Mouse (Mus musculus) G1E (cell line): Measurements from ENCODE around the gene Itga11. TPM values are rescaled to one million over a fixed set of nuclear protein-coding genes. Genes with fewer than 3 reads are reported as not detected.
"Not testable (repeated sequence)": the region's sequence is repeated elsewhere in the genome, so short reads cannot be mapped to it uniquely, and the experiment has no call there.

Experiments
- ATAC-seq: 2 replicates; pipeline ENCODE4 v1.8.0; 2016; ENCODE audit warnings: mild to moderate bottlenecking; ENCODE audit not compliant: insufficient number of reproducible peaks, poor library complexity, low FRiP score, severe bottlenecking; ENCODE audit errors: extremely low read depth
- DNase-seq: peaks from one replicate; pipeline ENCODE4 v3.0.0; 2012; ENCODE audit warnings: low spot score
- H3K27me3 ChIP-seq: 2 replicates; pipeline ENCODE4 v1.6.1; 2012; ENCODE audit warnings: mild to moderate bottlenecking, low read length, inconsistent platforms; ENCODE audit not compliant: insufficient read depth
- H3K36me3 ChIP-seq: replicated peaks from 2 replicates; pipeline ENCODE3; 2012; ENCODE audit warnings: mild to moderate bottlenecking, inconsistent platforms
- H3K4me1 ChIP-seq: 2 replicates; pipeline ENCODE4 v1.6.1; 2012; ENCODE audit warnings: low read depth, low read length, inconsistent platforms, mixed read lengths; ENCODE audit not compliant: insufficient read depth
- H3K4me3 ChIP-seq: 2 replicates; pipeline ENCODE4 v1.5.1; 2012; ENCODE audit warnings: low read depth, mild to moderate bottlenecking, inconsistent platforms, low read length, moderate library complexity, mixed read lengths
- H3K9me3 ChIP-seq: replicated peaks from 2 replicates; pipeline ENCODE4 v1.6.1; 2012; ENCODE audit warnings: inconsistent platforms
- CTCF ChIP-seq: IDR thresholded peaks from 2 replicates; pipeline ENCODE4 v1.5.1; 2012; ENCODE audit warnings: low read depth, low read length, inconsistent platforms, mixed read lengths
- GATA1 ChIP-seq: IDR thresholded peaks from 2 replicates; pipeline ENCODE4 v1.6.1; 2012; ENCODE audit warnings: borderline replicate concordance, low read length, inconsistent platforms, mixed read lengths
- GATA2 ChIP-seq: IDR thresholded peaks from 2 replicates; pipeline ENCODE4 v1.6.1; 2012; ENCODE audit warnings: low read depth, low read length, inconsistent platforms, borderline replicate concordance
- POLR2AphosphoS5 ChIP-seq: IDR thresholded peaks from 2 replicates; pipeline ENCODE4 v1.6.1; 2012; ENCODE audit warnings: low read depth, low read length, inconsistent platforms; ENCODE audit not compliant: insufficient replicate concordance
- TAL1 ChIP-seq: conservative IDR thresholded peaks from 2 replicates; pipeline ENCODE4 v1.6.1; 2012; ENCODE audit warnings: low read depth, low read length, inconsistent platforms, mixed read lengths
- polyA plus RNA-seq: library from polyadenylated mRNA; stranded (reverse); fragments of >175 nt; gene quantifications from 2 replicates; pipeline ENCODE4 v1.2.3, GENCODE M21; 2012
- total RNA-seq, 2 experiments: library from RNA; stranded (forward) in 1 of 2; stranded (reverse) in 1 of 2; fragments of 200-1000 nt in 1 of 2; fragments of >200 nt in 1 of 2; fragmentation: Nextera tagmentation in 1 of 2; gene quantifications; 2 replicates each; pipeline ENCODE4 v1.2.3; 2014 to 2017

Itga11 gene
- total and polyA plus RNA-seq, 3 experiments = not detected

DNA sequence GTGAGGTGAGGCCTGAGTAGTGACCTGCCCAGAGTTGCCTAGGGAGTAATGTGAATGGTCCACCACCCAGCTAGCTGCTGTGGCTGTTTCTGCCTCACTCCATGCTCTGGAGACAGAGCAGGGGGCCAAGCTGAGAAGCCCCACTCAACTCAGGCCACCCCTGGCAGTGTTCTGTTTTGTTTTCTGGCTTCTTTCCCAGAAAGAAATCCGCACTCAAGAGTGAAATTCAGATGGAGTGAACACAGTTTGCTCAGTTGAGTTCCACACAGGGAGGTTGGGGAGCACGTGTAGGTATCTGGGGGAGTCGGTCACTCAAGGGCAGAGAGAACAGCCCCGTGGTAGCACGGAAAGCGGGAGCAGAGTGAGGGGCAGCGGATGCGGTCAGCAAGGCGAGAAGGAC is 101.1 kb downstream of the Itga11 start:
- no peaks in the 10 kb centered on the region for H3K27me3 ChIP-seq
- no peak overlapping the region for H3K4me3 ChIP-seq
- peaks cover 44% of the 10 kb centered on the region for H3K4me1 ChIP-seq
- no peak for ATAC-seq
- no peak for TF ChIP-seq POLR2AphosphoS5
- TF ChIP-seq TAL1 = no peak
- no peak for TF ChIP-seq GATA2
- TF ChIP-seq GATA1 = no peak
- TF ChIP-seq CTCF = no peak
- DNase-seq = no peak
- peaks cover 14% of the 10 kb centered on the region for H3K36me3 ChIP-seq
- no peaks in the 10 kb centered on the region for H3K9me3 ChIP-seq

GRCm38 (mm10) chr9:62781965-62782364 is 104.3 kb downstream of the Itga11 start:
- H3K27me3 ChIP-seq = no peaks in the 10 kb centered on the region
- no peak for DNase-seq

GRCm38 (mm10) chr9:62782976-62783781 is 105.6 kb downstream of the Itga11 start:
- H3K36me3 ChIP-seq = peaks cover 28% of the 10 kb centered on the region
- peaks cover 59% of the 10 kb centered on the region for H3K4me1 ChIP-seq
- ATAC-seq (peak; percentile 92), DNase-seq (peak; percentile 75)
- no peaks in the 10 kb centered on the region for H3K27me3 ChIP-seq
- H3K4me3 ChIP-seq = peak overlapping the region; percentile 47; the same call in 1 of the 2 replicates
- no peaks in the 10 kb centered on the region for H3K9me3 ChIP-seq
- TF ChIP-seq TAL1 (peak; percentile 94), GATA1 (no peak), GATA2 (no peak; the same call in 1 of the 2 replicates), CTCF (0 out of 2 replicates have a peak, but pooled peaks have one; percentile 38), POLR2AphosphoS5 (no peak)

More at GRCm38 (mm10) chr9:62781965-62782364, 104.3 kb downstream of the Itga11 start:
- Histone ChIP-seq H3K36me3 (peaks cover 23% of the 10 kb centered on the region), H3K4me3 (no peak overlapping the region), H3K4me1 (peaks cover 62% of the 10 kb centered on the region), H3K9me3 (no peaks in the 10 kb centered on the region)
- ATAC-seq = no peak
- no peak for TF ChIP-seq TAL1
- no peak for TF ChIP-seq POLR2AphosphoS5

DNA sequence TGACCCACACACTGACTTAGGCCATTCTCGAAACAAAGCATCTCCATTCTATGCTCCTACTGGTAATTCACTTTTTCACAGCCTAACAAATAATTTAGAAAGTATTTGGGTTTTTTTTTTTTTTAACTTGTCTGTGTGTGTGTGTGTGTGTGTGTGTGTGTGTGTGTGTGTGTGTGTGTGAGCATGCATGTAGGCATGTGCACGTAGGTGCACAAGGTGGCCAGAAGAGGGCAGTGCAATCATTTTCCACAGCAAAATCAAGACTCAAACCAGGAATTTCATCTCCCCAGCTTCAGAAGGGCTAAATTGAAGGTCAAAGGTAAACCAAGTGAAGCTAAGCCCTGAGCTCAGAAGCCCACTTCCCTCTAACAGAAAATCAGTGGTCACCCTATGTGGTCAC is 106.6 kb downstream of the Itga11 start:
- TF ChIP-seq POLR2AphosphoS5 = no peak
- TF ChIP-seq GATA2 = no peak
- no peak for TF ChIP-seq TAL1
- no peak for TF ChIP-seq GATA1
- no peak; the same call in 1 of the 2 replicates for TF ChIP-seq CTCF
- no peaks in the 10 kb centered on the region for H3K9me3 ChIP-seq
- ATAC-seq = no peak
- no peaks in the 10 kb centered on the region for H3K27me3 ChIP-seq
- peaks cover 56% of the 10 kb centered on the region for H3K4me1 ChIP-seq
- peaks cover 21% of the 10 kb centered on the region for H3K36me3 ChIP-seq
- no peak overlapping the region; the same call in 1 of the 2 replicates for H3K4me3 ChIP-seq
- DNase-seq = no peak

DNA sequence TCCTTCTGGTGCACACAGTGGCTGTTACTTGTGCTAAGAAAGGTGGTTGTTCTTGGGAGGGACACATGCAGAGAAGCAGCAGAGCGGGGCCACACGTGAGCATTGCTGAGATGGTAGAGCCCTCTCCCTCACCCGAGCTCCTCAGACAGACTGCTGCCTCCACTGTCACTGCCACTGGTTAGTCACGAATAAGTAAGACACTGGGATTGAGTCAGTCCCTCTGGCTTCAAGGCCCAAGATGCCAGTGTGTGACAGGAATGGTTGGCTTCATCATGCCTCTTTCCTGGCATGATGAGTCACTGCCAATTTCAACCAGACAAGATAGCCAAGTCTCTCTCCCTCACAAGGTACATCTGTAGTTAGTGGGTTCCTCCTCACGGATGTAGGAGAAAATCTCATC is 109.1 kb downstream of the Itga11 start:
- no peak for TF ChIP-seq GATA1
- no peak for TF ChIP-seq CTCF
- no peak for ATAC-seq
- Histone ChIP-seq H3K9me3 (no peaks in the 10 kb centered on the region), H3K36me3 (peaks cover 32% of the 10 kb centered on the region), H3K4me3 (no peak overlapping the region), H3K27me3 (no peaks in the 10 kb centered on the region), H3K4me1 (peaks cover 45% of the 10 kb centered on the region)
- DNase-seq = no peak

- Histone ChIP-seq H3K4me1 (peaks cover 23% of the 10 kb centered on the region), H3K36me3 (peaks cover 60% of the 10 kb centered on the region), H3K4me3 (no peak overlapping the region), H3K27me3 (no peaks in the 10 kb centered on the region), H3K9me3 (no peaks in the 10 kb centered on the region)
- ATAC-seq = no peak
- TF ChIP-seq GATA1 (no peak), CTCF (no peak), GATA2 (no peak), TAL1 (no peak), POLR2AphosphoS5 (no peak)
- no peak for DNase-seq
Observed at GRCm38 (mm10) chr9:62789856-62790255, 112.2 kb downstream of the Itga11 start.

GRCm38 (mm10) chr9:62799218-62799617 is 121.6 kb downstream of the Itga11 start:
- ATAC-seq, H3K4me3 ChIP-seq, H3K27me3 ChIP-seq, H3K9me3 ChIP-seq, DNase-seq: not testable (repeated sequence)
- H3K4me1 ChIP-seq = peaks cover 25% of the 10 kb centered on the region; the same call in 1 of the 2 replicates
- H3K36me3 ChIP-seq = peaks cover 85% of the 10 kb centered on the region
